Mouse (Mus musculus): ENCODE measurements at regions not wholly inside any gene's neighbourhood (a gene's known extent, or its start where the extent isn't known, plus 50 kb on each side); places are given as distances from the start of the nearest gene placed in this dataset.

GRCm38 (mm10) chr9:46889933-46890662, 108.4 kb upstream of the Gm4791 start:
- Histone ChIP-seq H3K27ac (ENCODE audit: insufficient read depth, low read depth, low read length) (no peak overlapping the region), H3K4me3 (ENCODE audit: insufficient read depth, low read length) (no peak overlapping the region), H3K4me1 (ENCODE audit: control insufficient read depth, insufficient read depth, low read length) (no peaks in the 10 kb centered on the region)
- no peak for TF ChIP-seq CTCF (IDR thresholded peaks at IDR 0.05; ENCODE audit: low read depth, low read length)

- no peak overlapping the region for H3K4me3 ChIP-seq (ENCODE audit: insufficient read depth, low read length)
Measured at GRCm38 (mm10) chr9:46871211-46871994, 127.1 kb upstream of the Gm4791 start.

GRCm38 (mm10) chr9:46863934-46864333, 134.6 kb upstream of the Gm4791 start:
- H3K4me1 ChIP-seq (ENCODE audit: control insufficient read depth, insufficient read depth, low read length), result no peaks in the 10 kb centered on the region
- no peak overlapping the region for H3K4me3 ChIP-seq (ENCODE audit: insufficient read depth, low read length)
- TF ChIP-seq CTCF (IDR thresholded peaks at IDR 0.05; ENCODE audit: low read depth, low read length) (no peak), POLR2A (IDR thresholded peaks at IDR 0.05; ENCODE audit: borderline replicate concordance, low read depth, low read length) (no peak)
- H3K27ac ChIP-seq (ENCODE audit: insufficient read depth, low read depth, low read length), result no peak overlapping the region

More at GRCm38 (mm10) chr9:46871211-46871994, 127.1 kb upstream of the Gm4791 start:
- no peaks in the 10 kb centered on the region for H3K4me1 ChIP-seq (ENCODE audit: control insufficient read depth, insufficient read depth, low read length)
- TF ChIP-seq CTCF (IDR thresholded peaks at IDR 0.05; ENCODE audit: low read depth, low read length), result no peak
- no peak for TF ChIP-seq POLR2A (IDR thresholded peaks at IDR 0.05; ENCODE audit: borderline replicate concordance, low read depth, low read length)
- no peak overlapping the region for H3K27ac ChIP-seq (ENCODE audit: insufficient read depth, low read depth, low read length)

GRCm38 (mm10) chr9:46851753-46852152, 146.8 kb upstream of the Gm4791 start:
- Histone ChIP-seq H3K4me3 (ENCODE audit: insufficient read depth, low read length) (no peak overlapping the region), H3K27ac (ENCODE audit: insufficient read depth, low read depth, low read length) (no peak overlapping the region), H3K4me1 (ENCODE audit: control insufficient read depth, insufficient read depth, low read length) (no peaks in the 10 kb centered on the region)
- TF ChIP-seq POLR2A (IDR thresholded peaks at IDR 0.05; ENCODE audit: borderline replicate concordance, low read depth, low read length), result no peak
- no peak for TF ChIP-seq CTCF (IDR thresholded peaks at IDR 0.05; ENCODE audit: low read depth, low read length)

GRCm38 (mm10) chr9:46851336-46851735, 147.2 kb upstream of the Gm4791 start:
- Histone ChIP-seq H3K4me1 (ENCODE audit: control insufficient read depth, insufficient read depth, low read length) (no peaks in the 10 kb centered on the region), H3K4me3 (ENCODE audit: insufficient read depth, low read length) (no peak overlapping the region), H3K27ac (ENCODE audit: insufficient read depth, low read depth, low read length) (no peak overlapping the region)
- TF ChIP-seq POLR2A (IDR thresholded peaks at IDR 0.05; ENCODE audit: borderline replicate concordance, low read depth, low read length), result no peak
- TF ChIP-seq CTCF (IDR thresholded peaks at IDR 0.05; ENCODE audit: low read depth, low read length), result no peak

- TF ChIP-seq CTCF (IDR thresholded peaks at IDR 0.05; ENCODE audit: low read depth, low read length), result no peak
- no peak overlapping the region for H3K4me3 ChIP-seq (ENCODE audit: insufficient read depth, low read length)
- no peaks in the 10 kb centered on the region for H3K4me1 ChIP-seq (ENCODE audit: control insufficient read depth, insufficient read depth, low read length)
- no peak overlapping the region for H3K27ac ChIP-seq (ENCODE audit: insufficient read depth, low read depth, low read length)
Measured at GRCm38 (mm10) chr9:46845276-46845675, 153.3 kb upstream of the Gm4791 start.

- Histone ChIP-seq H3K4me3 (ENCODE audit: insufficient read depth, low read length) (no peak overlapping the region), H3K27ac (ENCODE audit: insufficient read depth, low read depth, low read length) (no peak overlapping the region), H3K4me1 (ENCODE audit: control insufficient read depth, insufficient read depth, low read length) (no peaks in the 10 kb centered on the region)
- TF ChIP-seq POLR2A (IDR thresholded peaks at IDR 0.05; ENCODE audit: borderline replicate concordance, low read depth, low read length), result no peak
- TF ChIP-seq CTCF (IDR thresholded peaks at IDR 0.05; ENCODE audit: low read depth, low read length), result no peak
Measured at GRCm38 (mm10) chr9:46843781-46844180, 154.8 kb upstream of the Gm4791 start.

GRCm38 (mm10) chr9:46841571-46841970, 157.0 kb upstream of the Gm4791 start:
- Histone ChIP-seq H3K4me1 (ENCODE audit: control insufficient read depth, insufficient read depth, low read length) (no peaks in the 10 kb centered on the region), H3K27ac (ENCODE audit: insufficient read depth, low read depth, low read length) (no peak overlapping the region), H3K4me3 (ENCODE audit: insufficient read depth, low read length) (no peak overlapping the region)
- TF ChIP-seq POLR2A (IDR thresholded peaks at IDR 0.05; ENCODE audit: borderline replicate concordance, low read depth, low read length), result no peak
- TF ChIP-seq CTCF (IDR thresholded peaks at IDR 0.05; ENCODE audit: low read depth, low read length), result no peak

GRCm38 (mm10) chr9:46835261-46835660, 163.3 kb upstream of the Gm4791 start:
- TF ChIP-seq POLR2A (IDR thresholded peaks at IDR 0.05; ENCODE audit: borderline replicate concordance, low read depth, low read length) (no peak), CTCF (IDR thresholded peaks at IDR 0.05; ENCODE audit: low read depth, low read length) (no peak)
- H3K4me3 ChIP-seq (ENCODE audit: insufficient read depth, low read length), result no peak overlapping the region

More at GRCm38 (mm10) chr9:46835261-46835660, 163.3 kb upstream of the Gm4791 start:
- Histone ChIP-seq H3K27ac (ENCODE audit: insufficient read depth, low read depth, low read length) (no peak overlapping the region), H3K4me1 (ENCODE audit: control insufficient read depth, insufficient read depth, low read length) (no peaks in the 10 kb centered on the region)

Measured in bone marrow macrophage, adult 2 months (primary cell).